Mouse (Mus musculus): ENCODE data around the gene Agr3.

DNA sequence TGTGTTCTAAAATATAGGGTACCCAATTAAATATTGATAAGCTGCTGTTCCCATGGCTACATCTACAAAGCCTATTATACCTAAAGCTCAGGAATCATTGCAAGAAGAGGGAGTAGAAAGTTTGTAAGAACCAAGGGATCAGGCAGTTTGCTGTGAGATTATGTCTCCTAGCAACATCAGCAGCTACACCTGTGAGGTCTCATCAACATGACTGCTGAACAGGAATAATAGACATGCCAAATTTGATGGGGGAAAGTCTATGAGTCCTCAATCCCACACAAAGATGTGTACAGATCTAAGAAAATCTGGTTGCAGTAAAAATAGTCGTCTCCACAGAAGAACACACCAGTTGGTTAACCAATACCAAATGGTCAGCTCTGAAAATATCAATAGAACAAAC is 26.3 kb downstream of the Agr3 start:
- TF ChIP-seq GATA1 (IDR thresholded peaks at IDR 0.05; ENCODE audit: borderline replicate concordance, low read length) = no peak
- no peak for TF ChIP-seq FLI1 (IDR thresholded peaks at IDR 0.05; ENCODE audit: low read length)

Data from megakaryocyte, embryonic 14.5 days (primary cell).